Mouse (Mus musculus) myocyte (in vitro differentiated cells): ENCODE measurements at regions not wholly inside any gene's neighbourhood (a gene's known extent, or its start where the extent isn't known, plus 50 kb on each side); places are given as distances from the start of the nearest gene placed in this dataset.

Experiments used
- CEBPB ChIP-seq: IDR thresholded peaks from 2 replicates; pipeline ENCODE4 v1.6.1; 2011; ENCODE audit warnings: mild to moderate bottlenecking, moderate library complexity; ENCODE audit not compliant: poor library complexity, insufficient read depth, severe bottlenecking
- E2F4 ChIP-seq: IDR thresholded peaks from one replicate; pipeline ENCODE4 v1.6.1; 2011; ENCODE audit warnings: mild to moderate bottlenecking, control low read depth, moderate library complexity; ENCODE audit not compliant: insufficient read depth
- MAX ChIP-seq: IDR thresholded peaks from one replicate; pipeline ENCODE4 v1.6.1; 2011; ENCODE audit warnings: low read depth, mild to moderate bottlenecking, control low read depth
- MYOD1 ChIP-seq, 3 experiments: IDR thresholded peaks; one replicate each; pipeline ENCODE4 v1.6.1; 2011; ENCODE audit warnings: control low read depth in 2 of 3, low read depth in 2 of 3, mild to moderate bottlenecking in 2 of 3, moderate library complexity in 1 of 3; ENCODE audit not compliant: insufficient read length in 2 of 3, control insufficient read depth in 1 of 3
- MYOG ChIP-seq, 3 experiments: IDR thresholded peaks; one replicate each; pipeline ENCODE4 v1.6.1; 2011; ENCODE audit warnings: control low read depth in 2 of 3, low read depth in 2 of 3, mild to moderate bottlenecking in 2 of 3; ENCODE audit not compliant: insufficient read length in 2 of 3, control insufficient read depth in 1 of 3, insufficient read depth in 1 of 3
- POLR2A ChIP-seq: IDR thresholded peaks from one replicate; pipeline ENCODE4 v1.6.1; 2011; ENCODE audit warnings: low read depth, mild to moderate bottlenecking, control low read depth, moderate library complexity; ENCODE audit not compliant: insufficient read length
- POLR2AphosphoS2 ChIP-seq: IDR thresholded peaks from one replicate; pipeline ENCODE4 v1.6.1; 2011; ENCODE audit warnings: low read depth, control low read depth; ENCODE audit not compliant: insufficient read length
- REST ChIP-seq: IDR thresholded peaks from one replicate; pipeline ENCODE4 v1.6.1; 2011; ENCODE audit warnings: mild to moderate bottlenecking, control low read depth, moderate library complexity; ENCODE audit not compliant: insufficient read depth, insufficient read length
- SRF ChIP-seq: IDR thresholded peaks from one replicate; pipeline ENCODE4 v1.6.1; 2011; ENCODE audit warnings: low read depth; ENCODE audit not compliant: control insufficient read depth, insufficient read length
- TCF12 ChIP-seq: IDR thresholded peaks from one replicate; pipeline ENCODE4 v1.6.1; 2011; ENCODE audit warnings: mild to moderate bottlenecking, control low read depth; ENCODE audit not compliant: poor library complexity, insufficient read depth, severe bottlenecking
- TCF3 ChIP-seq: IDR thresholded peaks from one replicate; pipeline ENCODE4 v1.6.1; 2011; ENCODE audit warnings: low read depth, control low read depth; ENCODE audit not compliant: insufficient read length
- USF1 ChIP-seq: IDR thresholded peaks from one replicate; pipeline ENCODE4 v1.6.1; 2011; ENCODE audit warnings: low read depth, mild to moderate bottlenecking, control low read depth, moderate library complexity

DNA sequence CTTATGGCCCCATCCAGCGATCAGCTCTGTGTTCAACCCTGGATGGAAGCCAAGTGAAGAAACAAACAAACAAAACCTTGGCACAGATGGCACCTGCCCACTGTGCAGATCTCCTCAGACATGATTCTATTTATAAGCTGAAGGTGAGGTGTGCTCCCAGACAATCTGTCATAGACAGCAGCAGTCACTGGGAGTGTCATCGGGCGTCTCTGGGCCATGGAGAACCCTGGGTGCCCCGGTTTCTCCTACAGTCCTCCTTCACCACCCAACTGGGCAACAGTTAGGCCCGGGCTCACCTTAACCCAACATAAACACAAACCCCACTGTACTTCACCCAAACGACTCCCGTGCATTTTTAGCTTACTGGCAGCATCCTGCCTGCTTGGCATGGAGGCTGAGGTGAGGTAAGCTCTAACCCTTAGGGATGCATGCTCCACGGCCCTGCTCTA lies 160.6 kb upstream of the Irf2bp2 start:
- TF ChIP-seq USF1 = no peak
- no peak for TF ChIP-seq E2F4
- no peak for TF ChIP-seq POLR2A
- TF ChIP-seq MYOD1 (IDR thresholded peaks at IDR 0.05; ENCODE audit: control insufficient read depth in 1 of 3, insufficient read length in 2 of 3, low read depth in 2 of 3) = no peak
- no peak for TF ChIP-seq MYOG (IDR thresholded peaks at IDR 0.05; ENCODE audit: control insufficient read depth in 1 of 3, insufficient read depth in 1 of 3, insufficient read length in 2 of 3, low read depth in 2 of 3)
- no peak for TF ChIP-seq MAX
- TF ChIP-seq CEBPB = no peak
- no peak for TF ChIP-seq TCF12
- TF ChIP-seq POLR2AphosphoS2 = no peak
- no peak for TF ChIP-seq TCF3
- TF ChIP-seq SRF = no peak
- no peak for TF ChIP-seq REST
